Mouse (Mus musculus): ENCODE results near the gene Soat1. TPM values are rescaled to one million over a fixed set of nuclear protein-coding genes. Genes with fewer than 3 reads are reported as not detected.

Gene Soat1
- polyA plus RNA-seq, 2 experiments: 8.1 to 11.7 TPM

GRCm38 (mm10) chr1:156424054-156424453 lies 50.1 kb downstream of the Soat1 start:
- Histone ChIP-seq H3K4me3 (ENCODE audit: insufficient read depth in 1 of 2, low read depth in 2 of 2, low read length in 2 of 2) (no peak overlapping the region), H3K4me2 (ENCODE audit: low read depth) (no peak overlapping the region), H3K9ac (replicated peaks) (no peak overlapping the region), H3K4me1 (replicated peaks; ENCODE audit: control insufficient read depth in 2 of 2, insufficient read depth in 2 of 2, low read length in 1 of 2) (peaks cover 6 to 10% of the 10 kb centered on the region in 2 experiments), H3K9me3 (ENCODE audit: control insufficient read depth, low read length) (no peaks in the 10 kb centered on the region), H3K27ac (no peak overlapping the region), H3K27me3 (ENCODE audit: control insufficient read depth, insufficient read depth, low read length) (no peaks in the 10 kb centered on the region), H3K36me3 (replicated peaks; ENCODE audit: control insufficient read depth, insufficient read depth, low read depth) (no peaks in the 10 kb centered on the region)
- no peak for DNase-seq (ENCODE audit: low read depth in 3 of 3, low spot score in 3 of 3)
- ATAC-seq (ENCODE audit: insufficient read depth): no peak
- no peak for TF ChIP-seq EP300 (IDR thresholded peaks at IDR 0.05; ENCODE audit: low read depth)
- no peak for TF ChIP-seq CTCF (IDR thresholded peaks at IDR 0.05; ENCODE audit: low read depth)
- WGBS (ENCODE audit: insufficient replicate concordance): 54% methylated on average over 3 of the region's 3 CpGs

DNA sequence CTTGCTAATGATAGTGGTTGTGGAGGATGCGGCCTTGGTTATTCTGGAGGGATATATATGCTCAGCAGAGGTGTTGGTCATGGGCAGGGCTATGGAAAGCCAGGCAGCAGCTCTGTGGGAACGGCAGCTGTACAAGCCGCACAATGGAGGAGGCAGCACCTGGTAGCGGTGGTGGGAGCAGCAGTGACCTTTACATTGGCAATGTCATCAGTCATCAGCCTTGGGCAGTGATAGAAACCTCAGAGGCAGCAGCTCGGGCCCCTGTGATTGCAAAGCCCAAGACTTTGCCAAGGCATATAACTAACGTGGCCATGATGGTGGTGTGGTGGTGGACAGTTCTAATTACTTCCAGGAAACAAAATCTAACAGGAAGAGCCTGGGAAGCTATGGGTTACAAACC lies 50.6 kb downstream of the Soat1 start:
- DNase-seq (ENCODE audit: low read depth in 3 of 3, low spot score in 3 of 3) (no peak), ATAC-seq (ENCODE audit: insufficient read depth) (no peak)
- TF ChIP-seq EP300 (IDR thresholded peaks at IDR 0.05; ENCODE audit: low read depth): no peak
- no peak for TF ChIP-seq CTCF (IDR thresholded peaks at IDR 0.05; ENCODE audit: low read depth)
- WGBS (ENCODE audit: insufficient replicate concordance): 79% methylated on average over 6 of the region's 6 CpGs
- Histone ChIP-seq H3K4me3 (ENCODE audit: insufficient read depth in 1 of 2, low read depth in 2 of 2, low read length in 2 of 2) (no peak overlapping the region), H3K9me3 (ENCODE audit: control insufficient read depth, low read length) (no peaks in the 10 kb centered on the region), H3K4me1 (replicated peaks; ENCODE audit: control insufficient read depth in 2 of 2, insufficient read depth in 2 of 2, low read length in 1 of 2) (peaks cover 6 to 10% of the 10 kb centered on the region in 2 experiments), H3K9ac (replicated peaks) (no peak overlapping the region), H3K27me3 (ENCODE audit: control insufficient read depth, insufficient read depth, low read length) (no peaks in the 10 kb centered on the region), H3K4me2 (ENCODE audit: low read depth) (no peak overlapping the region), H3K36me3 (replicated peaks; ENCODE audit: control insufficient read depth, insufficient read depth, low read depth) (no peaks in the 10 kb centered on the region), H3K27ac (no peak overlapping the region)

DNA sequence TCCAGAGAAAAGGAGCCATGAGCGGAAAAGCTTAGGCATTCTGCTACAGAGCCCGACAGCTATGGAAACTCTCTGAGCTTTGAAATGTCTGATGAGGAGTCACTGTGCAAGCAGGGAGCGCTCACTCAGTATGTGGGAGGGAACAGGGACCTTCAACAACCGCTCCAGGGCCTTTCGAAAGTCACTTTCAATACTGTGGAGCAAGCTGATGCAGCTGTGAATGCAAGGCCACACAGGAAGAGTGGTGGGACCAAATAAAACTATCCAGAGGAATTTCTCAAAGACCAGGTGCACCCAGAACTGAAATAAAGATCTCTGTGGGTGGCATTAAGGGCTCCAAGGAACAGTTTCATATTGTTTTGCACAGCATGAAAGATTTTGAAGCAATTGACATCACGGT lies 51.3 kb downstream of the Soat1 start:
- no peaks in the 10 kb centered on the region for H3K27me3 ChIP-seq (ENCODE audit: control insufficient read depth, insufficient read depth, low read length)
- WGBS (ENCODE audit: insufficient replicate concordance): 67% methylated on average over 6 of the region's 6 CpGs

GRCm38 (mm10) chr1:156420671-156421297 lies 53.3 kb downstream of the Soat1 start, which contains the start of gene Axdnd1:
Gene Axdnd1, minus strand, starts transcription at chr1:156421159.
- Histone ChIP-seq H3K27ac (peak within 1 kb of the TSS; percentile 72), H3K4me2 (ENCODE audit: low read depth) (peak within 1 kb of the TSS; percentile 65), H3K36me3 (replicated peaks; ENCODE audit: control insufficient read depth, insufficient read depth, low read depth) (no peaks in the 10 kb centered on the region), H3K4me3 (ENCODE audit: insufficient read depth in 1 of 2, low read depth in 2 of 2, low read length in 2 of 2) (peak within 1 kb of the TSS; percentile 66 to 79), H3K9me3 (ENCODE audit: control insufficient read depth, low read length) (no peaks in the 10 kb centered on the region), H3K4me1 (replicated peaks; ENCODE audit: control insufficient read depth in 2 of 2, insufficient read depth in 2 of 2, low read length in 1 of 2) (peaks cover 6 to 10% of the 10 kb centered on the region in 2 experiments), H3K9ac (replicated peaks) (peak within 1 kb of the TSS; percentile 69), H3K27me3 (ENCODE audit: control insufficient read depth, insufficient read depth, low read length) (no peaks in the 10 kb centered on the region)
- peak; percentile 69 to 77 (median 71) for DNase-seq (ENCODE audit: low read depth in 3 of 3, low spot score in 3 of 3)
- peak; percentile 96 for ATAC-seq (ENCODE audit: insufficient read depth)
- TF ChIP-seq CTCF (IDR thresholded peaks at IDR 0.05; ENCODE audit: low read depth) (peak; percentile 43), EP300 (IDR thresholded peaks at IDR 0.05; ENCODE audit: low read depth) (no peak)
- WGBS (ENCODE audit: insufficient replicate concordance): under 1% methylated on average over 44 of the region's 44 CpGs

More for the DNA sequence above, 51.3 kb downstream of the Soat1 start:
- Histone ChIP-seq H3K4me1 (replicated peaks; ENCODE audit: control insufficient read depth in 2 of 2, insufficient read depth in 2 of 2, low read length in 1 of 2) (peaks cover 6 to 10% of the 10 kb centered on the region in 2 experiments), H3K9me3 (ENCODE audit: control insufficient read depth, low read length) (no peaks in the 10 kb centered on the region), H3K9ac (replicated peaks) (no peak overlapping the region), H3K4me3 (ENCODE audit: insufficient read depth in 1 of 2, low read depth in 2 of 2, low read length in 2 of 2) (no peak overlapping the region), H3K27ac (no peak overlapping the region), H3K4me2 (ENCODE audit: low read depth) (no peak overlapping the region), H3K36me3 (replicated peaks; ENCODE audit: control insufficient read depth, insufficient read depth, low read depth) (no peaks in the 10 kb centered on the region)
- no peak for DNase-seq (ENCODE audit: low read depth in 3 of 3, low spot score in 3 of 3)
- no peak for TF ChIP-seq CTCF (IDR thresholded peaks at IDR 0.05; ENCODE audit: low read depth)
- ATAC-seq (ENCODE audit: insufficient read depth): no peak

GRCm38 (mm10) chr1:156418170-156418569 lies 56.0 kb downstream of the Soat1 start:
- Histone ChIP-seq H3K9ac (replicated peaks) (no peak overlapping the region), H3K9me3 (ENCODE audit: control insufficient read depth, low read length) (no peaks in the 10 kb centered on the region), H3K4me1 (replicated peaks; ENCODE audit: control insufficient read depth in 2 of 2, insufficient read depth in 2 of 2, low read length in 1 of 2) (peaks cover 6 to 10% of the 10 kb centered on the region in 2 experiments), H3K27ac (no peak overlapping the region), H3K4me3 (ENCODE audit: insufficient read depth in 1 of 2, low read depth in 2 of 2, low read length in 2 of 2) (no peak overlapping the region), H3K27me3 (ENCODE audit: control insufficient read depth, insufficient read depth, low read length) (no peaks in the 10 kb centered on the region), H3K4me2 (ENCODE audit: low read depth) (no peak overlapping the region), H3K36me3 (replicated peaks; ENCODE audit: control insufficient read depth, insufficient read depth, low read depth) (no peaks in the 10 kb centered on the region)
- WGBS (ENCODE audit: insufficient replicate concordance): 57% methylated on average over 4 of the region's 4 CpGs
- TF ChIP-seq CTCF (IDR thresholded peaks at IDR 0.05; ENCODE audit: low read depth): peak; percentile 56
- no peak for TF ChIP-seq EP300 (IDR thresholded peaks at IDR 0.05; ENCODE audit: low read depth)
- ATAC-seq (ENCODE audit: insufficient read depth) (no peak), DNase-seq (ENCODE audit: low read depth in 3 of 3, low spot score in 3 of 3) (peak in 1 of 3 experiments; percentile 18)

Data from liver, embryonic 14.5 days (tissue).